21 mouse cellular contexts compared by ENCODE assay signal in genomic region chr4:102607744-102608416, GRCm38 (mm10).
DNase-seq lines count a peak whose midpoint lies in the region; ATAC-seq and TF ChIP-seq lines count a peak whose summit lies in the region.
"Had no signal": no experiment of that assay in that cellular context is flagged by ENCODE, and none has a peak within 500 bp of the region (broad histone marks: within the 10 kb centered on the region; RNA-seq: fewer than 3 reads in every experiment).

No protein-coding gene starts in this region.

- H3K27me3 ChIP-seq in kidney, embryonic 16.5 days (ENCODE audit: insufficient read depth, low read length), result no peaks in the 10 kb centered on the region
- H3K27me3 ChIP-seq: heart, embryonic 12.5 days; hindbrain, embryonic 12.5 days; limb, embryonic 15.5 days had no signal

- ATAC-seq in kidney, embryonic 16.5 days (ENCODE audit: low FRiP score, low TSS enrichment), result no peak
- ATAC-seq: forebrain, postnatal 0 days; intestine, embryonic 16.5 days had no signal

- intact Hi-C loops in gastrocnemius, adult 2 months (cut with DNase I), result no loop called here
- intact Hi-C loops in gastrocnemius, postnatal 14 days (cut with DNase I; ENCODE audit: low total_unique reads), result no loop called here

- no peak for TF ChIP-seq CTCF in gastrocnemius, adult 2 months (IDR thresholded peaks at IDR 0.05)

- H3K9ac ChIP-seq in kidney, embryonic 16.5 days (replicated peaks; ENCODE audit: low read length), result no peak overlapping the region
- H3K9ac ChIP-seq: forebrain, postnatal 0 days; heart, embryonic 12.5 days; hindbrain, embryonic 12.5 days; limb, embryonic 15.5 days had no signal

- no peaks in the 10 kb centered on the region for H3K79me2 ChIP-seq in macrophage (ENCODE audit: inconsistent target)

- no peak overlapping the region for H3K4me3 ChIP-seq in gastrocnemius, adult 2 months
- H3K4me3 ChIP-seq in macrophage (ENCODE audit: inconsistent target), result no peak overlapping the region
- no peak overlapping the region for H3K4me3 ChIP-seq in kidney, embryonic 16.5 days (ENCODE audit: low read length)
- H3K4me3 ChIP-seq: heart, embryonic 12.5 days; hindbrain, embryonic 12.5 days; limb, embryonic 15.5 days; midbrain, embryonic 10.5 days had no signal

- H3K9me3 ChIP-seq in kidney, embryonic 16.5 days (ENCODE audit: low read length), result no peaks in the 10 kb centered on the region
- H3K9me3 ChIP-seq: heart, embryonic 12.5 days; hindbrain, embryonic 12.5 days; limb, embryonic 15.5 days; midbrain, embryonic 10.5 days had no signal

- H3K36me3 ChIP-seq in macrophage (ENCODE audit: inconsistent target), result peaks cover 16% of the 10 kb centered on the region; the same call in 1 of the 2 replicates
- H3K36me3 ChIP-seq in kidney, embryonic 16.5 days (ENCODE audit: insufficient read depth, low read length), result peaks cover 10% of the 10 kb centered on the region

- WGBS in macrophage (ENCODE audit: missing documents), result 46% methylated on average over 7 of the region's 7 CpGs
- WGBS in kidney, embryonic 16.5 days, result 85% methylated on average over 7 of the region's 7 CpGs

- peak overlapping the region; percentile 16; the same call in 1 of the 2 replicates for H3K27ac ChIP-seq in gastrocnemius, adult 2 months
- peak overlapping the region; percentile 22 for H3K27ac ChIP-seq in macrophage
- no peak overlapping the region for H3K27ac ChIP-seq in kidney, embryonic 16.5 days (ENCODE audit: low read length)
- H3K27ac ChIP-seq: hindbrain, embryonic 12.5 days; limb, embryonic 15.5 days; midbrain, embryonic 10.5 days had no signal

- no peak for DNase-seq in gastrocnemius, adult 2 months
- no peak for DNase-seq in gastrocnemius, postnatal 14 days
- peak; percentile 22 for DNase-seq in right cerebral cortex, postnatal 25 days
- DNase-seq in right cerebral cortex, postnatal 4 days, result no peak
- DNase-seq in cerebellum, postnatal 4 days (ENCODE audit: low spot score in 2 of 2), result no peak
- DNase-seq in kidney, postnatal 36 days, result no peak
- DNase-seq: adrenal gland, postnatal 10 days; cerebellum, postnatal 10 days; forebrain, postnatal 0 days; gastrocnemius, postnatal 36 days; kidney, postnatal 14 days; layer of hippocampus, adult 9-11 months; lung, adult 2 months; thymus, adult 2 months had no signal

- H3K4me2 ChIP-seq in kidney, embryonic 16.5 days (replicated peaks; ENCODE audit: low read depth, low read length), result no peak overlapping the region
- H3K4me2 ChIP-seq: heart, embryonic 12.5 days; hindbrain, embryonic 12.5 days; limb, embryonic 15.5 days had no signal

- H3K4me1 ChIP-seq in kidney, embryonic 16.5 days (ENCODE audit: insufficient read depth, low read length), result no peaks in the 10 kb centered on the region
- H3K4me1 ChIP-seq: hindbrain, embryonic 12.5 days; limb, embryonic 15.5 days; midbrain, embryonic 10.5 days had no signal
